Mouse (Mus musculus) adrenal gland, adult 8-10 months (tissue): ENCODE measurements around the gene Rnf182. TPM values are rescaled to one million over a fixed set of nuclear protein-coding genes. Genes with fewer than 3 reads are reported as not detected.

Experiments used
- DNase-seq: peaks from one replicate; pipeline ENCODE4 v3.0.0; 2022
- total RNA-seq, 4 experiments: library from RNA; stranded (reverse); gene quantifications; 2 replicates each; pipeline ENCODE4 v1.2.4; 2022

Rnf182 gene
- total RNA-seq, 4 experiments from 2014 or later: 0.23 to 1.3 (median 0.79) TPM

DNA sequence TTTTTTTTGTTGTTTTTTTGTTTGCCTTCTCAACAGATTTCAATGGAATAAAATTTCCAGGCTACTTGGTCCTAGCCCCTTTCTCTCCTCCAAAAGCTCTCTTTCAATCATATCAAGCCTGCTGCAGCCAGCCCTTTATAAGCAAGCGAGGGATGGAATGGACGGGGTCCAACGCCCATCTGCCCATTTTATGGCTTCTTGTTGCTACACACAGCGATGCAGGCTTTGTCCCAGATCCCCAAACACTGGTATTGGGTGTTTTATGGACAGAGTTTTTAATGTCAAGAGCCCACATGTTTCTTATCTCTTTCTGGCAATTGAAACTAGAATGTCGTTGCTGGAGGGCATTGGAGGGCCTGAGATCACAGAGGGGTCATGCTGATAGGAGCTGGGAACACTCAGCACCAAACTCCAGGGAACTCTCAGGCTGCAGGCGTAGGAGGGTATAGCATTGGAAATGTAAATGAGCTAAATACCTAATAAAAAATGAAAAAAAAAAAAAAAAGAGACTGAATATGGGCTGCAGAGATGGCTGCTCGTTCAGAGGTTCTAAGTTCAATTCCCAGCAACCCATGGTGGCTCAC lies 89.1 kb downstream of the Rnf182 start:
- no peak for DNase-seq

DNA sequence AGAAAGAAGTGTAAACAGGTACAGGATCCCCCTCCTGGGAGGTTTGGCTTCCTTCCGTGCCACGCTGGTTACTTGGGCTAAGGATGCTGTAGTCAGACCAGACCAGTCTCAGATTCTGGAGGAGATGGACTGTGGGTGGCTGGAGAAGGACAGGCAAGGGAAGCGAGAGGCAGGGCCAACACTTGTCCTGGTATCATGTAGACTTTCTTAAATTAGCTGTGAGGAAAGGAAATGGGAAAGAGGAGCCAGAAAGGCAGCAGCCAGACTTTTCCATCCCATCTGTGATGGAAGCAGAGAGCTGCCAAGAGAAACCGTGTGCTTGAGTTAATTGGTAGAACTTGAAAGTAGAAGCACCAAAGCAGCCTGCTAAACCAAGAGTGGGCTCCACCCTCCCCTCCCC lies 90.9 kb downstream of the Rnf182 start:
- no peak for DNase-seq

DNA sequence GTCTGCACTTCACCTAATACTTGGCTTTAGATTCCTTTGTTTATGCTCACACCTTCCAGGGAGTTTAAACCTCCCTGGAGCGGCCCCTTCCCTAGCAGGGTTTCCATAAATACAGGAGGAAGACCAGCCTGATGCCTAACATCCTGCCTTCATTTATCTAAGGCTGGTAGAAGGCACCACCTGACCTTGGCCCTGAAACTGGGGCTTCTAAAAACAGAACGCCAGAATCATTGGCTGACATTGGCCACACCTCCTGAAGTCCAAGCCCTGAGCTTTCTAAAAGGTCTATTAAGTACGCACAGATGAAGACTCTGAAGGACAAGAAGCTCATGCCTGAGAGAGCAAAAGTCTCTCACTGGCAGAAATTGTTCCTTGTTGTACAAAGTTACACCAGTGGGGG lies 94.0 kb downstream of the Rnf182 start:
- no peak for DNase-seq

DNA sequence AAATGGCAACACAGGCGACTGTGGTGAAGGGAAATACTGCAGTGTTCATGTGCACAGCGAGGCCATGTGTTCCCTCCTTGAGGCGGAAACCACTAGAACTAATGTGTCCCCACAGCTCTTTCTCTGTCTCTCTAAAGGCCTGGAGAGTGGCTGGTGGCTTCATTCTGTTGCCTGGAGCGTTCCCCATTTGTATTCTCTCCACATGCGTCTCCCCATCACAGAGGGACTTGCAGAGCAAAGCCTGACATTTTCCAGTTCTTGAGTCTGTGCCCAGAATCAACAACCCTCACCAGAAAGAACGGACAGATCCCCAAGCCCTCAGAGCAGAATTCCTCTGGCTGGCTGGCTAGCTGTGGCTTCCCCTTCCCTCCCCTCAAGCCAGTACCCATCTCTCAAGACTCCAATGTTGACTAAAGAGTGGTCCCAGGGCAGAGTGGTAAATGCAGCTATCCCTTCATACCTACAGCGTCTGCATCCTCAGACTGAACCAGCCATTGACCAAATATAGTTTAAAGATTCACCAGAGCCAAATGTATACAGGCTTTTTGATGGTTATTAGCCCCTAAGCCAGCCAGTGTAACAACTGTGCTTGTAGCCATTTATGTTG lies 96.3 kb downstream of the Rnf182 start:
- DNase-seq: no peak

DNA sequence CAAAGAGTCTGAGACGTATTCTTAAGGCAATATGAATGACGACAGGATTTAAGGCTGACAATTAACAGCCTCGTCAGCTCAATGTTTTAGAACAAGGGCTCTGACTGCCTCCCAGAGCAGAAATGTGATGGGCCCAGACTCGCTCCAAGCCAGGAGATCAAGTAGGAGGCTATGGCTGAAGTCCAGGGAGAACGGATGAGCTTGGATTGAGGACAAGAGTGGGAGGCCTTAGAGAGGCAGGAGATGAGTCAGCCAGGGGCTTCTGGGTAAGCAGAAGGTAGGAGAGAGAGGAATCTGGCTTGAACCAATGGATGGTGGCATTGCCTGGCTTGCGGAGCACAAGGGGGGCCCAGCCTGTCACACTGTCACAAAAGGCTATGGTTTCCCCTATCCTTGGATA lies 99.2 kb downstream of the Rnf182 start:
- no peak for DNase-seq

DNA sequence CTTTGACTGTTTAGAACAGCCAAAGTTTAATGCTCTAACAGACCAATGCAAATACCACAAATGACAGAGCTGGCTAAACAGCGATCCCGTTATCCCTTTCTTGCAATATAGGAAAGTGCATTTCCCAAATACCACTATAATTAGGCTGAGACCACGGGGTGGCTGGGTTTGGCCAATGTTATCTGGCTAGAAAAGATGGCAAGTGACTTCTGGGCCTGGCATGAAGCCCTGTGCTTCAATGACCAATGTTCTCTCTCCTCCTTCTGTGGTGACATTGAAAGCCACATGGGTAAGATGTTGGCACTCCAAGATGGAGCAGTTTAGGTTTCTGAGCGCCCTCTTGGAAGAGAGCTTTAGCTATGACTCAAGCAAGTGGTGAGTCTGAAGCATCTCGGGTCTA lies 100.0 kb downstream of the Rnf182 start:
- DNase-seq: no peak

DNA sequence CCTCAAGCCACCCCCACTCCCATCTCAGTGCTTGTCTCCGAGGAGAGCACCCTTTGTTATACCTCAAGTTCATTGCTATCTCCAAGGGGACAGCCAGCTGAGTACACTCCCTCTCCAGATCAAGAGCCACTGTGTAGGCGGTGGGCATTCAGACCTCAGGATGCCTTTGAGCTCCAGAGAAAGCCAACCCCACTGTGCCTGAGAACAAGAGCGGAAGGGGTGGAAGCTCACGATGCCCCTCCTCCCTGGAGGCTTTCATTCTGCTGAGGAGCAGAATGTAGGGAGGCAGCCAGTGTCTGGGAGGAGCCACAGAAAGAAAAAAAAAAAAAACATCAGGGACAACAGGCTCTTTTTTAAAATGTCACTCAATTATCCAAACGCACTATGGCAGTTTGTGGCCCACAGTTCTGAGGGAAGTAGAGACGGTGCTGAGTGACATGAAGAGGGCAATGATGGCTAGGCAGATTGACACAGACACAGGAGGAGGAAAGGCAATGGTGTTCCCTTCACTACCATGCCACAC lies 101.1 kb downstream of the Rnf182 start:
- DNase-seq: no peak

DNA sequence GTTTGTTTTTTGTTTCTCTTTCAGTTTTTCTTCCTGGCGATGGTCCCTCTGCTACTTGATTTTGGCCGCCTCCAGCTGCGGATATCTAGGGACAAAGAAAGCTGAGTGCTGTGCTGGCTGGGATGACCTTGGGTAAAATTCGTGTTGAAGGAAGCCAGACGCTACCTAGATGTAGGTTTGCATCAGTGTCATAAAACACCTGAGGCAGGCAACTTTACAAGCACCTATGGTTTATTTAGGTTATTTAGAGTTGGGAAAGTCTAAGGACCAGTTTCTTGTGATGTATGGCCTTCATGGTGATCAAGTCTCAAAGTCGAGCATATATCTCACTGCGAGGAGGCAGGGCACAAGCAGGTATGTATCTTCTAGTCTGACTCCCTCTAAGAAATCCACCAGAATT lies 102.7 kb downstream of the Rnf182 start:
- DNase-seq: no peak

DNA sequence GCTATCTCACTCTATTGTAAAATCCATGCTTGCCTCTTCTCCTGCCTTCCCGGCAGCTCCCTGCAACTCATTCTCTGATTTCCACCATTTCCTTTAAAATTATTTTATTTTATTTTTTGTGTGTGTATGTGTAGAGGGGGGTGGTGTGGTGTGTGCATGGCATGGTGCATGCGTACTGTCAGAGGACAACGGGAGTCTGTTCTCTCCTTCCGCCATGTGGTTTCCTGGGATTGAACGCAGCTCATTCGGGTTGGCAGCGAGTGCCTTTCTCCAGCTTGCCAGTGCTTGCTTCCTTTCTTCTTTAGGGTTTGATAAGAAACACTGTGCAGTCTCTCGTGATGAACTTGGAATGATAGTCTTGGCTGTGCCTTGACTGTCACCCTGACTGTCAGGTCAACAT lies 105.0 kb downstream of the Rnf182 start:
- DNase-seq: no peak

Other genes starting within 250 kb of the Rnf182 start
- gene Nol7, start 217.3 kb upstream of the Rnf182 start, total RNA-seq: 100 to 1,000 TPM in 3 of 4 experiments, 10 to 100 TPM in 1; 85.3 to 121 (median 112) TPM
- 10 to 100 TPM; 55.1 to 70.8 (median 61.1) TPM for gene Ranbp9, start 134.4 kb upstream of the Rnf182 start, total RNA-seq
- gene Mcur1, start 55.5 kb upstream of the Rnf182 start, total RNA-seq: 10 to 100 TPM; 28.4 to 44.0 (median 34.8) TPM
- gene Cd83, start 169.1 kb downstream of the Rnf182 start, total RNA-seq: 1 to 10 TPM; 2.2 to 5.8 (median 3.8) TPM